Mouse (Mus musculus): ENCODE measurements around the gene Gpr19.

- TF ChIP-seq EP300 (IDR thresholded peaks at IDR 0.05; ENCODE audit: insufficient read depth, low read depth, low read length) (no peak), POLR2A (IDR thresholded peaks at IDR 0.05; ENCODE audit: insufficient read depth, low read length) (no peak), CTCF (IDR thresholded peaks at IDR 0.05; ENCODE audit: low read depth, low read length) (no peak)
Observed at GRCm38 (mm10) chr6:134848197-134848890, 50.0 kb downstream of the Gpr19 start.
